Mouse (Mus musculus): ENCODE measurements around the gene Aff4. TPM values are rescaled to one million over a fixed set of nuclear protein-coding genes. Genes with fewer than 3 reads are reported as not detected.

The Aff4 gene
- total and polyA plus RNA-seq, 2 experiments from 2014 or later, result 90.2 to 103 TPM

- Histone ChIP-seq H3K4me3 (ENCODE audit: low read depth, low read length) (no peak overlapping the region), H3K9ac (replicated peaks; ENCODE audit: low read length, poor library complexity, severe bottlenecking) (no peak overlapping the region), H3K4me1 (ENCODE audit: insufficient read depth, low read length) (no peaks in the 10 kb centered on the region), H3K36me3 (ENCODE audit: insufficient read depth, low read length) (no peaks in the 10 kb centered on the region), H3K27ac (ENCODE audit: low read depth, low read length) (no peak overlapping the region), H3K9me3 (ENCODE audit: low read length) (no peaks in the 10 kb centered on the region), H3K4me2 (ENCODE audit: low read depth, low read length, poor library complexity, severe bottlenecking) (no peak overlapping the region), H3K27me3 (ENCODE audit: insufficient read depth, low read length) (no peaks in the 10 kb centered on the region)
- no peak for TF ChIP-seq CTCF (IDR thresholded peaks at IDR 0.05)
- ATAC-seq (ENCODE audit: low FRiP score), result no peak
- no peak for DNase-seq (ENCODE audit: low spot score)
- WGBS, result 53% methylated on average over 13 of the region's 13 CpGs
Measured at GRCm38 (mm10) chr11:53445562-53445961, 94.9 kb downstream of the Aff4 start.

DNA sequence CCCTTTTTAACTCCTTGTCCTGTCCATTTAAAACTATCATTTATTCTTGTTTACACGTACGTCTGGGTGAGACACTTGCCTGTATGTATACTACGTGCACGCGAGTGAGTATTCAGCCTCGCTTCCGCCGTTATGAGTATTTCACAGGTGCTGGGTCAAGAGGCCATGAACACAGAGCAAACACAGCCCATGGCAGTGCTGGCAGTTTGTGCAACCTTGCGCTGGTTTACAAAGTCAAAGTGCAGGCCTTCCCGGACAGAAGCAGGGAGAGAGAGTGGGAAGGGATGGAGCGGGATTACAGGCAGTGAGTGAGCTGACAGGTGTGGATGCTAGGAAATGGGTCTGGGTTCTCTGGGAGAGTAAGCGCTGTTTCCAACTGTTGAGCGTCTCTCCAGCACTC lies 95.5 kb downstream of the Aff4 start:
- Histone ChIP-seq H3K27ac (ENCODE audit: low read depth, low read length) (no peak overlapping the region), H3K27me3 (ENCODE audit: insufficient read depth, low read length) (no peaks in the 10 kb centered on the region), H3K4me2 (ENCODE audit: low read depth, low read length, poor library complexity, severe bottlenecking) (no peak overlapping the region), H3K36me3 (ENCODE audit: insufficient read depth, low read length) (no peaks in the 10 kb centered on the region), H3K4me1 (ENCODE audit: insufficient read depth, low read length) (no peaks in the 10 kb centered on the region), H3K4me3 (ENCODE audit: low read depth, low read length) (no peak overlapping the region), H3K9ac (replicated peaks; ENCODE audit: low read length, poor library complexity, severe bottlenecking) (no peak overlapping the region), H3K9me3 (ENCODE audit: low read length) (no peaks in the 10 kb centered on the region)
- no peak for TF ChIP-seq CTCF (IDR thresholded peaks at IDR 0.05)
- DNase-seq (ENCODE audit: low spot score) (no peak), ATAC-seq (ENCODE audit: low FRiP score) (no peak)
- WGBS, result 88% methylated on average over 13 of the region's 13 CpGs

DNA sequence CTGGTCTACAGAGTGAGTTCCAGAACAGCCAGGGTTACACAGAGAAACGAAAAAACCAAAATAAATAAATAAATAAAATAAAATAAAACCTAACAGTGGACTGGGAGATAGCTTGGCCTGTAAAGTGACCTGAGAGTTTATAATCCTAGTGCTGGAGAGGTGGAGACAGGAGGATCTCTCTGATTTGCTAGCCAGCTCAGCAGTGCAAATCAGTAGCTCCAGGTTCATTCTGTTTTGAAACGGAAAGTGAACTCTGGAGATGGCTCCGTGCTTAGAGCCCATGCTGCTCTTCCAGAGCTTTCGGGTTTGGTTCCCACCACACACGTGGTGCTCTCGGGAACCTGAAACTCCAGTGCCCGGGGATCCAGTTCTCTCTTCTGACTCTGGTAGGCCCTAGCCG lies 97.4 kb downstream of the Aff4 start:
- Histone ChIP-seq H3K4me2 (ENCODE audit: low read depth, low read length, poor library complexity, severe bottlenecking) (no peak overlapping the region), H3K4me3 (ENCODE audit: low read depth, low read length) (no peak overlapping the region), H3K9ac (replicated peaks; ENCODE audit: low read length, poor library complexity, severe bottlenecking) (no peak overlapping the region), H3K36me3 (ENCODE audit: insufficient read depth, low read length) (no peaks in the 10 kb centered on the region), H3K27me3 (ENCODE audit: insufficient read depth, low read length) (no peaks in the 10 kb centered on the region), H3K27ac (ENCODE audit: low read depth, low read length) (no peak overlapping the region), H3K4me1 (ENCODE audit: insufficient read depth, low read length) (no peaks in the 10 kb centered on the region), H3K9me3 (ENCODE audit: low read length) (no peaks in the 10 kb centered on the region)
- no peak for DNase-seq (ENCODE audit: low spot score)
- ATAC-seq (ENCODE audit: low FRiP score), result no peak
- TF ChIP-seq CTCF (IDR thresholded peaks at IDR 0.05), result no peak
- WGBS, result 84% methylated on average over 8 of the region's 8 CpGs

GRCm38 (mm10) chr11:53448529-53448928 lies 97.9 kb downstream of the Aff4 start:
- no peaks in the 10 kb centered on the region for H3K4me1 ChIP-seq (ENCODE audit: insufficient read depth, low read length)
- no peak for ATAC-seq (ENCODE audit: low FRiP score)
- no peaks in the 10 kb centered on the region for H3K27me3 ChIP-seq (ENCODE audit: insufficient read depth, low read length)
- no peaks in the 10 kb centered on the region for H3K9me3 ChIP-seq (ENCODE audit: low read length)
- no peaks in the 10 kb centered on the region for H3K36me3 ChIP-seq (ENCODE audit: insufficient read depth, low read length)
- no peak overlapping the region for H3K27ac ChIP-seq (ENCODE audit: low read depth, low read length)
- H3K4me3 ChIP-seq (ENCODE audit: low read depth, low read length), result no peak overlapping the region
- no peak for DNase-seq (ENCODE audit: low spot score)
- H3K4me2 ChIP-seq (ENCODE audit: low read depth, low read length, poor library complexity, severe bottlenecking), result no peak overlapping the region
- WGBS, result 85% methylated on average over 1 of the region's 1 CpGs
- H3K9ac ChIP-seq (replicated peaks; ENCODE audit: low read length, poor library complexity, severe bottlenecking), result no peak overlapping the region
- no peak for TF ChIP-seq CTCF (IDR thresholded peaks at IDR 0.05)

DNA sequence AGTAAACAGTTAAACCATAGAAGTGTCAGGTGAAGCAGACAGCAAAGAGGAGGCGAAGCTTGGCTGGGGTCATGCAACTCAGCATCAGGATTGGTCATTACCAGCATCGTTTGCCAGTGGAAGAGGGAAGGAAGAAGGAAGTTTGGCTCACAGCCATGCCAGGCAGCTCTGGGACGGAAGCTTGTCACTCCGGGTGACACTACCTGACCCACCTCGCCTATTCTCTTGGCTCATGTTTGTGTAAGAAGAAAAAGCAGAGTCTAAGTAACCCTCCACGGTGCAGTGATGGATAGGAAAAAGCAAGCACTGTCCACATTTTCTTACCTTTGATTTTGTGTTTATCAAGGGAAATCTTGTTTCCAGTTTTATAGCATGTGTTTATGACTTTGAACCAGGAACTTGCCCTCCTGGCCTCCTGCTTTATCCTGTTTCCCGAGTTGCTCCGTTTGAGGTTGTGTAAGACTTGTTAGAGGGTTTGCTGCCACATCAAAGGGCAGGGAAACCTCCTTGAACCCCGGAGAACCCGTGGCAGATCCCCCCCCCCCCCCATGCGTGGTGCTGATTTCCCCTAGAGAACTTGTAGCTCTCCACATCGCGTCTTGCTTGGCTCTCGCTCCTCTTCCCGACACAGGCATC lies 99.6 kb downstream of the Aff4 start:
- Histone ChIP-seq H3K27me3 (ENCODE audit: insufficient read depth, low read length) (peaks cover 4% of the 10 kb centered on the region; the same call in 1 of the 2 replicates), H3K4me3 (ENCODE audit: low read depth, low read length) (no peak overlapping the region), H3K36me3 (ENCODE audit: insufficient read depth, low read length) (no peaks in the 10 kb centered on the region), H3K4me2 (ENCODE audit: low read depth, low read length, poor library complexity, severe bottlenecking) (no peak overlapping the region), H3K4me1 (ENCODE audit: insufficient read depth, low read length) (no peaks in the 10 kb centered on the region), H3K9ac (replicated peaks; ENCODE audit: low read length, poor library complexity, severe bottlenecking) (no peak overlapping the region), H3K27ac (ENCODE audit: low read depth, low read length) (no peak overlapping the region), H3K9me3 (ENCODE audit: low read length) (no peaks in the 10 kb centered on the region)
- TF ChIP-seq CTCF (IDR thresholded peaks at IDR 0.05), result no peak
- WGBS, result 69% methylated on average over 15 of the region's 15 CpGs
- no peak for ATAC-seq (ENCODE audit: low FRiP score)
- no peak for DNase-seq (ENCODE audit: low spot score)

GRCm38 (mm10) chr11:53451361-53451760 lies 100.7 kb downstream of the Aff4 start:
- Histone ChIP-seq H3K36me3 (ENCODE audit: insufficient read depth, low read length) (no peaks in the 10 kb centered on the region), H3K4me2 (ENCODE audit: low read depth, low read length, poor library complexity, severe bottlenecking) (no peak overlapping the region), H3K9me3 (ENCODE audit: low read length) (no peaks in the 10 kb centered on the region), H3K4me3 (ENCODE audit: low read depth, low read length) (no peak overlapping the region), H3K4me1 (ENCODE audit: insufficient read depth, low read length) (no peaks in the 10 kb centered on the region), H3K27me3 (ENCODE audit: insufficient read depth, low read length) (peaks cover 7% of the 10 kb centered on the region; the same call in 1 of the 2 replicates), H3K27ac (ENCODE audit: low read depth, low read length) (no peak overlapping the region), H3K9ac (replicated peaks; ENCODE audit: low read length, poor library complexity, severe bottlenecking) (no peak overlapping the region)
- 68% methylated on average over 2 of the region's 2 CpGs for WGBS
- no peak for DNase-seq (ENCODE audit: low spot score)
- no peak for TF ChIP-seq CTCF (IDR thresholded peaks at IDR 0.05)
- ATAC-seq (ENCODE audit: low FRiP score), result no peak

Data from midbrain, postnatal 0 days (tissue).